Mouse (Mus musculus) kidney, postnatal 36 days (tissue): ENCODE results near the gene Fbxl4.

Experiments
- DNase-seq, 2 experiments: peaks; one replicate each; pipeline ENCODE4 v3.0.0; 2021 to 2022; ENCODE audit warnings: mixed read lengths in 2 of 2

The Fbxl4 gene

DNA sequence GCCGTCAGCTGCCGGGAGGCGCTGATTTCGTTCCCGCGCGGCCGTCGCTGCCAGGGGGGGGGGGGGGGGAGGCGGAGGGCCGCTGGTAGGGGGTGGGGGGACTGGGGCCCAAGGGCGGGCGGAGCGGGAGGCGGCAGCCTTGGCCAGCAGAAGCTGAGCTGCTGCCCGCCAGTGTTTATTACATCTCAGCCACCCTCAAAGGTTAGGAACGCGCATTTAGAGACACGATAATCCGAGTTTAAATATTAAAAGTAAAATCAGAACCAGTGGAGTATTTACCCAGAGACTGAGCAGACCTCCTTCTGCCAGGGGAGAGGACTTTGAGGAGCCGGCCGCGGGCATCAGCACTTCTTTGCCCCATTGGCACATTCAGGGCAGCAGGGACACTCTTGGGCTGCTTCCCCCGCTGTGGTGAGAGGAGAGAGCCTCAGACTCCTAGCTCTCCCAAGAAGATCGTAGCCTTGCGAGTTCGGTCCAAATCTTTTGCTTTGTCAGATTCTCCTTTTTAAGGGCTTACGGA lies 120.4 kb downstream of the Fbxl4 start:
- DNase-seq = peak in 1 of 2 experiments; percentile 12

- peak in 1 of 2 experiments; percentile 4 for DNase-seq
These were observed 121.4 kb downstream of the Fbxl4 start for GRCm38 (mm10) chr4:22478488-22479367.

GRCm38 (mm10) chr4:22479368-22480090 lies 122.2 kb downstream of the Fbxl4 start:
- DNase-seq = peak in 1 of 2 experiments; percentile 2

- no peak for DNase-seq
These were observed 122.9 kb downstream of the Fbxl4 start for GRCm38 (mm10) chr4:22480091-22480857.

DNA sequence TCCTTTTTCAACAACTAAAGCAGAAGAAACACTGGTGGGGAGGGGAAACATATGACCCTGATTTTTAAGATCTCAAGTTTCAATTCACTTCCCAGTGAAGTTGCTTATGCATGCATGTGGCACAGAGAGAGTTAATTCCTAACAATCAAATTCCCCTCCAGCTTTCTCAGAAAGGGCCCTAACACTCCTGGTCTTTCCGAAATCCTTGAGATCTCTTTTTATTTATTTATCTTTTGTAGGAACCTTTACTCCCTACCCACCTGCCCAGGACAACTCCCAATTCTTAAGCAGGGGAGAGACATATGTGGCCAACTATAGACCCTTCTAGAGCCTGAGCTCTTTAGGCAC lies 123.5 kb downstream of the Fbxl4 start:
- DNase-seq = no peak

- DNase-seq = no peak
These were observed 124.8 kb downstream of the Fbxl4 start for GRCm38 (mm10) chr4:22482118-22482517.

DNA sequence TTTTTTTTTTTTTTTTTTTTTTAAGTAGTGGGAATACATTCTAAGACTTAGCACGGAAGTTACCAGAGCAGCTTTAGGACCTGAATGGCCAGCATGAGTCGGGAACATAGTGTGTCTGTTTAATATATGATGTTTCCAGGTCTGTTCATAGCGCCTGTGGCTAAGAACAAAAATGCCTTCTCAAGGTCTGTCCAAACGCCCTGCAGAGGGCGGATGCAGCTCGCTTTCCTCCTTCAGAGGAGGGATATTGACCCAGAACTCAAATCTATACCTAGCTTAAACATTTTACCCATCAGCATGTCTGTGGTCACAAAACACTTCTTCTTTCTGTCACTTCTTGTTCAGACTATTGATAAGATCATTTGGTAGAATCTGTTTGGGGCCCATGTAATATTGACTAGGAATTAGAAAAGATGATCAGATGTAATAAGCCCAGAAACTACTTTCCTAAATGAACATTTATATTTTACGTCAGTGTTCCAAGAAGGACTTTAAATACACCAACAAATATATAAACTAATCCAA lies 125.5 kb downstream of the Fbxl4 start:
- no peak for DNase-seq

DNA sequence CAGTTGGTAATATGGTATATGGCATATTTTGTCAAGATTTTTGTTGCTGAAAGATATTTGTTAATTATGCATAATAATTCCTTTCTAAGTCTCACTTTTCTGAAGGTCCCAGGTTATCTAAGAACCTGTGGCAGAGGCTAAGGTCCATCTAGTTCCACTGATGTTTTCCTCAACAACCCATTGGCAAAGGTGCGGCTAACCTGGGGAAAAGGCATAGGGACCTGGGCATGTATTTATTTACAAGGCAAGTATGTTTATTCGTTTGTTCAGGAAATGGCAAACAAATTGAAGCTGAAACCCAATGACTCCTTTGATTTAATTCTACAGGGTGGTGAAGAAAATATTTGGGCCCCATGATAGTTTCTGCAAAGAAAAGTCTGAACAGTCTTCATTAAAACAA lies 126.2 kb downstream of the Fbxl4 start:
- no peak for DNase-seq
